Mouse (Mus musculus) telencephalon, adult 2 months (tissue): ENCODE measurements around the gene Ralgds.

Experiments
- DNase-seq: peaks from one replicate; pipeline ENCODE4 v3.0.0-alpha.2; 2011; ENCODE audit warnings: low read depth, low spot score

The Ralgds gene

GRCm38 (mm10) chr2:28532938-28533771, 20.2 kb downstream of the Ralgds start:
- peak; percentile 86 for DNase-seq

- no peak for DNase-seq
These were observed 21.0 kb downstream of the Ralgds start for GRCm38 (mm10) chr2:28533901-28534435.

DNA sequence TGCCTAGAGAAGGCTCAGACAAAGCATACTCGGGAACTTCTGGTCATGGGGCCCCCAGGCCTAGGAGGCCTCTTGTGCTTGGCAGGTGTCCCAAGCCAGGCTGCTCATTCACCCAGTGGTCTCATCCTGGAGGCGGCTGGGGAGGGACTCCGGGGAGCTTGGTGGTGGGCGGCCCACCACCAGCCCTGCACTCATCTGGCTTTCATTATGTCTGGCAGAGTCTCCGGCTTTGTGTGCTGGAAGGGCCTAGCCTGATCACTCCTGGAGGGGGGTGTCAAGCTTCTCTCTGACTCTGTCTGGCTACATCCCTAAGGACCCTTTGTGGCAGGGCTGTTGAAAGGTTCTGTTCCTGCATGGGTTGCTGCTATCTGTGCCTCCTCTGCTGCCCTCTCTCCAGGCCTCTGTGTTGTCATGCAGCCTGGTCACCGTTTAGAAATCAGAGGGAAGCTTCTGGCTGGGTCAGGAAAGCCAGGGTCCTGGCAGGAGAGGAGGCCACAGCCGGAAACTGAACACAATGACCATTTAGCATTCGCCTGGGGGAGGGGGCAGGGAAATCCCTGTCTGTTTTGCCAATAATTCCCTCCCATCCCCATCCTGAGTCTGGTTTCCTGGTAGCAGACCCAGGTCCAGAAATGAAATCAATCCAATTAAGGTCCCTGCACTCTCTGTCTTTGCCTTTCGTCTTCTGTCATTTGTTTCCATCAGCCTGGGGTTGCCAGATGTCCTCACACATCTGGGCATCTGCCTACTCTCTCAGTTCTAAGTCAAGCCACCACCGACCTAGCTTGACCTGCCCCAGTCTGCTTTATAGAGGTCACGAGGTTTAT, 21.7 kb downstream of the Ralgds start:
- DNase-seq: no peak

- no peak for DNase-seq
These were observed 22.3 kb downstream of the Ralgds start for GRCm38 (mm10) chr2:28535263-28535540.

DNA sequence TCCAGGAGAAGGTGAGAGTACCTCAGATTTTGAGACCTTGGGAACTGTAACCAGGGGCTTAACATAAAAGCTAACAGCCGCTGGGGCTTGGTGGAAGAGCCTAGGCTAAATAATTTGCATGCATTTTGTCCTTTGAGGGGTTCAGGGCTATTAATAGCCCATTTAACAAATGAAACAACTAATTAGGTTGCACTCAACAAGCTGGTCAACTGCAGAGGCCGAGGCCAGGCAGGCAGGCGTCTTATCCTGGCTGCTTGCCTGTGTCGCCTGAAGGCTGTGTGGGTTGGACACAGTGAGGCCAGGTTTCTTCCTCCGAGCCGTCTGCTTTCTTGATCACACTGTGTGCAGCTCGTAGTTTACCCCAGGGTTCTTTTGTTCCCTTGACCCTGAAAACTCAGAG, 22.7 kb downstream of the Ralgds start:
- DNase-seq: no peak

GRCm38 (mm10) chr2:28536166-28536565, 23.2 kb downstream of the Ralgds start:
- DNase-seq: no peak

- DNase-seq: no peak
These were observed 24.1 kb downstream of the Ralgds start for GRCm38 (mm10) chr2:28536766-28537633.

DNA sequence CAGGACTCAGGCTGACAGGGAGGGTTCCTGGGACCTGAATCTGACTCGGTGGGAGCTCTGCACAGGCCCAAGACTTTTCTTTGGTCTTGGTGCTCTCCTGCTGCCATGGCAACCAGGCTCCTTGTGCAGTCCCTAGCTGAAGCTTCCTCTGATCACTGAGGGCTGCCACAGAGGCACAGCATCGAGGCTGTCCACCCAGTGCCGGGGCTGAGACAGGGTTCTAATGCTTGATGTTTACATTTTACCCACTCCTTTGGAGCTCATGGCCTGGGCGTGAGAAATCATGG, 24.7 kb downstream of the Ralgds start:
- no peak for DNase-seq

- DNase-seq: no peak
These were observed 25.3 kb downstream of the Ralgds start for GRCm38 (mm10) chr2:28537995-28538816.

DNA sequence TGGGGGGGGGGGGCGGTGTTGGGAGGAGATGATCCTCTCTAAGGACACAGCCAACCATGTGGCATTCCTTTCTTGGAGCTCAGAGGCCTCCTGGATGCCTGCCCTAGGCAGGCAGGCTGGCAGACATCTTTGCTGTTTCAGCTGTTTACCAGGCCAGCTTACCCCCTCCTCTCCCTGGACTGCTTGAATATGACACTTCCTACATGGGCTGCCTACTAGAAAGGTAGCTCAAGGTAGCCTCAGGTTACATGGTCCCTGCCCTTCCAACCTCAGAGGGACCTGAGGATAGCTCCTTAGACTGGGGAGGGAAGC, 25.8 kb downstream of the Ralgds start:
- no peak for DNase-seq

DNA sequence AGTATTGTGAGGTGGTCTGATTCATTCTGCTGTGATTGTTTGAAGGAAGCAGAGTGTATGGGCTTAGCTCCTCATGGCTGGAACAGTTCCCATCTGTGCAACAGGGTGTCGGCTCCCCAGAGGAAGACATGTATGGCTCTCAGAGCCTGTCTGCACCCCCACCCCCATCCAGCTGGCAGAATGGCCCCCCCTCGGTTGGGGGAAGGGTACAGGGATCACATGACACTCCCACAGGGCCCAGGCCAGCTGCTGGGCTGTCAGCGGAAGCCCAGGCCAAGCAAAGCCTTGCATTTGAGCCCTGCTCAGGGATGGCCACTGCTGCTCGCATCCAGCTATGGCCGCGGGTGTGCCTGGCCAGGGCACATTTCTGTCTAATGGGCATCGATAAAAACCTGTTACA, 26.3 kb downstream of the Ralgds start:
- no peak for DNase-seq

DNA sequence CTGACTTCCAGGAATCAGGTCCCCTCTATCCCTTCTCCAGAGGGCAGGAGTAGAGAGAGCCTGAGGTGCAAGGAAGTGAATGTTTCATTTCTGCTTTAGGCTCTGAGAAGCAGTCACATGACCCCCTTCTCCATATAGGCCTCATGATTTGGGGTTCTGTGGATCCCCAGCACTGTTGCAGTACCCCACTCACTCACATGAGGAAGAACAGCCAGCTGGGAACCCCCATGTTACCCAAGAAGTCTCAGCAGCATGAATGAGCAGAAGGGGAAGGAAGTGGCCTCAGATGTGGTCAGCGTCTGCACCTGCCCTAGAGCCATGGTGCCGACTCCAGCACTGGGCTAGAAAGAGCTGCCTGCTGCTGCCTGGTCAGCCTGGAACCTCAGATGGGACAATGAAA, 27.0 kb downstream of the Ralgds start:
- no peak for DNase-seq

- no peak for DNase-seq
These were observed 27.8 kb downstream of the Ralgds start for GRCm38 (mm10) chr2:28540587-28541227.

DNA sequence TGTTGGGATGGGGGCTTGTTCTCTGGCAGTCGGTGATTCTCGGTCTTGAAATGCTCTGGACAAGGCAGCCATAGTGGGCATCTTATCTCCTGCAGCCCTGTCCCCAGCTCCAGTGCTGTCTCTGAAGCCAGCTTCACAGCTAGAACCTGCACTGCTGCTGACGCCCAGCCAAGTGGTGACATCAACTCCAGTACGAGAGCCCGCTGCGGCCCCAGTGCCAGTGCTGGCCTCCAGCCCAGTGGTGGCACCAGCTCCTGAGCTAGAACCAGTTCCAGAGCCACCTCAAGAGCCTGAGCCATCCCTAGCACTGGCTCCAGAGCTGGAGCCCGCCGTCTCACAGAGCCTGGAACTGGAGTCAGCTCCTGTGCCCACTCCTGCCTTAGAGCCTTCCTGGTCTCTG, 31.0 kb downstream of the Ralgds start:
- no peak for DNase-seq

DNA sequence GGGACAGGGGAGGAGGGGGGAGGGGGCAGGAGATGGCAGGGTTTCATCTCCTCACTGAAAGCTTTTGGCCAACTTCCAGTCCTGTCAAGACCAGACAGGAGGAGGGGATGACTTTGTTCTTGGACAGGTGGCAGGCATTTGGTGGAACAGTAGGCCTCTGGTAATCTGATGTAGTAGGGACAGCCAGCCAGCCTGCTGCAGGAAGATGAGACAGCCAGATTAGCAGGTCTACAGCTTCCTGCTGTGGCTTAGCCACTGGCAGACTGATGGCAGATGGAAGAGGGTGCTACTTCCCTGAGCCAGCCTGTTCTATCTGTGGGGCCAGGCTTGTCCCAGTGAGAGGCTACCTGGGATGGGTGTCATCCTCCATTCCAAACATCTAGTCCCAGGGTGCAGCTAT, 33.1 kb downstream of the Ralgds start:
- no peak for DNase-seq

GRCm38 (mm10) chr2:28546560-28546959, 33.6 kb downstream of the Ralgds start:
- no peak for DNase-seq

DNA sequence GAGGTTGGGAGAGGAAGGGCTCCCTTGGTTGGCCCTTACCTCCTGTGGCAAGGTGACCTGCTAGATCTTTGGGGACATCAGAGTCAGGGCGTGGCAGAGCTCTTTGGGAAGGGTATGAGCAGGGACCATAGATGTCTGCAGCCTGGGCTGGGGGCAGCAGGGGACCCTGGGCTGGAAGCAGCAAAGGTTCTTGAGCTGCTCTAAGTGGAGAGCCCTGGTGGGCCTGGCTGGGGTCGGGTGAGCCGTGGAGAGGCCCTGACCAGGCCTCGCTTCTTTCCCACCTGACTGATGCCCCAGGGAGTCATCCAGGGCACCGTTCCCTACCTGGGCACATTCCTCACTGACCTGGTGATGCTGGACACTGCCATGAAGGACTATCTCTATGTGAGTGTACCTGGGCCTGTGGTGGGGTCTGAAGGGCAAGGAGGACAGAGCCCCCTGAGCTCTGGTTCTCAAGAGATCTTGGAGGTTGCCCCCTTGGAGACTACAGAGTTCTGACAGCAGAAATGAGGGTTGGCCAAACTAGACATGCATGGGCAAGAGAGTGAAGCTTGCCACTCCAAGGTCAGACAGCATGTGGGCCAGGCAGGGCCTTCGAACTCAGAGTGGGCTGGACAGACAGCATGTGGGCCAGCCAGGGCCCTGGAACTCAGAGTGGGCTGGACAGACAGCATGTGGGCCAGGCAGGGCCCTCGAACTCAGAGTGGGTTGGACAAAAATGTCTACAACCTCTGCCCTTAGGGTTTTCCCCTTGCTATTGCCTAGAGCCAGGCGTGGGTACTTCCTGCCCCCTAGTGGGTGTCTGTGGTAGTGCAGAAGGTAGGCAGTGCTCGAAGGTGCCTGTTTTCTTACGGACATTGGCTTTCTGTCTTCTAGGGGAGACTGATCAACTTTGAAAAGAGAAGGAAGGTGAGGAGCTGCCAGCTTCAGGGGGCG, 34.6 kb downstream of the Ralgds start:
- DNase-seq: no peak

GRCm38 (mm10) chr2:28549157-28549556, 36.2 kb downstream of the Ralgds start:
- DNase-seq: no peak

DNA sequence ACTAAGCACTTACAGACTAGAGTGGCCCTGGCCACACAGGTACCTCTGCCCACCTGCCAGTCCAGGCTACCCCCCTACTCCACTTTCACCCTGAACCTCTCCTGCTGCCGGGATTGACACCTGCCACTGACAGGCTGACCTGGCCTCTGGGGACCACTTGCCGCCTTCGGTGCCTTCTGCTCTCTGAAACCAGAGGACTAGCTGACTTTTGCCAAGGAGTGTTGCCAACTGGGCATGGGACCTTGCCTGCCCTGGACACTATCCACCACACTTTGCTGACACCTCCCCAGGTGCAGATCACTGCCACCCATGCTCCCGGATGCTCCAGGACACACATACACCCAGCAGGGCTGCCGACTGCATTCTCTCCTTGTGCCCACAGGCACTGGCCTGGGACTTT, 39.4 kb downstream of the Ralgds start:
- DNase-seq: no peak

DNA sequence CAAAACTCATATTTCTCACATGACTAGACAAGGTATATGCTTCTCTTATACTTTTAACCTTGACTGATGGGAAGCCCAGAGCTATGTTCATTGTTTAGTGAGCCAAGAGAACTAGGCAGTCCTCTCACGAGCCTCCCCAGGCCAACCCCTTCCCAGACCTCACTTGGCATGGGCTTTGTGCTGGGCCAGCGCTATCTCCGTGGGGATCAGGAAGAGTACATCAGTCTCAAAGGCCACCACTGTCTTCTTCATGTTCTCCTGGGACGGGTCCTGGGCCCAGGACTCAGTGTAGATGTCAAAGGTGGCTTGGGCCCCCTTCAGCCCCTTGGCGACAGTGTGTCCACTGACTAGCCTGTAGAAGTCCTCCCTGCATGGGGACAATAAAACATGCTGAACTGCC, 44.5 kb downstream of the Ralgds start:
- no peak for DNase-seq
